Mouse (Mus musculus): ENCODE data around the gene Xrcc3.
A peak's percentile ranks its signal among the peaks of the same experiment; 100 is the strongest.

Gene Xrcc3

DNA sequence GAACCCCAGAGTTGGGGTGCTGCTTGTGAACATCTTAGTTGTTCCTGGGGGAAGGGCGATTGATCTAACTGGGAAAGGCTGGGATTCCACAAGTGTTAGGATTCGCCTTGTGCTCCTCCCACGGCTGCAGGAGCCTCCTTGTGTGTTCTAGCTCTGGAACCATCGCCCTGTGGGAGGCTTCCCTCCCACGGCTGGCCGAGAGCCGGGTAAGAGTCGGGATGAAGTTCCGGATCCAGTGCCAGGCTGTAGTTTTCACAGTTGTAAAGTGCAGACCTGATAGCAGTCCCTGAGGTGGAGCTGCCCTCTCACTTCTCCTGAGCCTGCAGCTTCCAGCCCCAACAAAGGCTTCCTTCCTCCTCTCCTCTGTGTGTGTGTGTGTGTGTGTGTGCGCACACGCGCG, 2.9 kb upstream of the Xrcc3 start:
- no peak for DNase-seq (ENCODE audit: low spot score in 2 of 2)

DNA sequence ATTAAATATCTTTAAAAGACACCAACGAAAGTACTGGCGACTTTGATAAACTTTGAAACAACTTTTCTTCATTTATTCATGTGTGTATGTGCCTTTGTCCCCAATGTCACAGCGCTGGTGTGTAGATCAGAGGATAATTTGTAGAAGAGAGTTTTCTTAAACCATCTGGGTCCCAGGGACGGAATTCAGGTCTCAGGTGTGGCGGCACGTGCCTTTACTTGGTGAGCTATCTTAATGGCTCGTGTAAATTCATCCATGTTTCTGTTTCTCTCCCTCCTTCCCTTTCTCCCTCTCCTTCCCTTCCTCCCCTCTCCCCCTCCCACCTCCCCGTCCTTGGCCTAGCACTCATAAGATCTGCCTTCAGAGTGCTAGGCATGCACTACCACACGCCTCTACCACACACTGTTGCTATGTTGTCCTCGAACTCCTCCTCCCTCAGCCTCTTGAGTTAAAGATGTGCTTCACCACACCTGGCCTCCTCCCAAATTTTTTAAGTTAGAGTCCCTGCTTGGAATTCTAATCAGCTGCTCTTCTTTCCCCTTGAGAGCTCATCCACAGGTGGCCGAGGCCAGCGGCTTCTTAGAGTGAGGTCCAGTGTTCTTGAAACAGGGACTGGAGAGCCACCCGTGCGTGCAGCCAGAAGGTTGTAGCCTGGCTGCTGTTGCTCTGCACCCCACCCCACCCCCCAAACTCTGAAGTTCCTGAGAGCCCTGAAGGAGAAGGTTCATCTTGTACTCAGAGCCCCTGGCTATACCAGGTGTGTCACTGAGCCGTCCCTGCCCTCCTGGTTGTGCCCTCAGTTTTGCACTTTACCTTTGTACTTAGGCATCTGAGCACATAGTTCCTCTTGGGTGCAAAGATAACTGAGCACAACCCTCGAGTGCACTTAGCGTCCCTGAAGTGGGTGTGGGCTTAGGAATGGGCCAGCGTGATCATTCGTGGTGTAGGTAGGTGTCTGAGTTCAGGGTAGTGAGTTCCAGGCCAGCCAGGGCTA, 1.4 kb upstream of the Xrcc3 start:
- no peak for DNase-seq (ENCODE audit: low spot score in 2 of 2)

DNA sequence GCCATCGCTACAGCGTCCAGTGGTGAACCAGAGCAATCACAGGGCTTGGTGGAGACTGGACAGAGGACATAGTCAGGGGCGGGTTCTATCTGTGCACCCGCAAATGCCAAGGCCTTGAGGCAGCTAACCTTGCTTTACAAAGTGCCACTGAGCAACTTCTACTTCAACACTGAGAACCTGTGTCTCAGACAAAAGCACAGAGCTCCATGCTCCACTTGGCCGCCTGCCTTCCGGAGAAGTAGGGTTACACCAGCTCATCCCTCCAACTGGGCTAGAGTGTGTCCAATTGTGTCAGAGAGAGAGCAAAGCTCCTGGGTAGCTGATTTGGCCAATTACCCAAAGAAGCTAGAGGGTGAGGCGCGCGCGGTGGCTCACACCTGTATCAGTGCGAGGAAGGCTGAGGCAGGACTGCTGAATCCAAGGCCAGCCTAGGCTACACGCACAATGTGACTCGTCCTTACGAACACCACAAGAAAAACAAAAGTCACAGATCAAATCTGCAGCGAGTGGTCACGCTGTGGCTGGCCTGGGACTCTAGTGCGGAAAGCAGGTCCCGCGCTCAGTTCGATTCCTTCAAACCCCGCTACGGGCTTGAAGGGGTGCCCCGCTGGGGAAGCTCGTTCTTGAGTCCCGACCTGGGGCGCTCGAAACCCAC, 435 bp downstream of the Xrcc3 start:
- no peak for DNase-seq (ENCODE audit: low spot score in 2 of 2)

DNA sequence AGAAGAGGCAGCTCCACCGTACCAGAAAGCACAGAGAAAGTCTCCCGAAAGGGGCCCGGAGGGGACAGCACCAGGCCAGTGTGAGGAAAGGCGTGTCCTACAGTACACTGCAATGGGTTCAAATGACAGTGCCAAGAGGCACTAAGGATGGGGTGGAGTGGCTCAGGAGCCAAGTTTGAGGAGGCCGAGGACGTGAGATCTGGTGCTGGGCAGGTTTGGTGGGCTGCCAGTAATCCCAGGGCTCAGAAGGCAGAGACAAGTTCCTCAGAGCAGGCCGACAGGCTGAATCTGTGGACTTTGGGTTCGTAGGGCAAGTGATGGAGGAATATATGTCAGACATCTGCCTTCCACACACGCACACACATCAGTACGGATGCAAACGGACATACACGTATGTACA, 1.1 kb downstream of the Xrcc3 start:
- DNase-seq (ENCODE audit: low spot score in 2 of 2): no peak

DNA sequence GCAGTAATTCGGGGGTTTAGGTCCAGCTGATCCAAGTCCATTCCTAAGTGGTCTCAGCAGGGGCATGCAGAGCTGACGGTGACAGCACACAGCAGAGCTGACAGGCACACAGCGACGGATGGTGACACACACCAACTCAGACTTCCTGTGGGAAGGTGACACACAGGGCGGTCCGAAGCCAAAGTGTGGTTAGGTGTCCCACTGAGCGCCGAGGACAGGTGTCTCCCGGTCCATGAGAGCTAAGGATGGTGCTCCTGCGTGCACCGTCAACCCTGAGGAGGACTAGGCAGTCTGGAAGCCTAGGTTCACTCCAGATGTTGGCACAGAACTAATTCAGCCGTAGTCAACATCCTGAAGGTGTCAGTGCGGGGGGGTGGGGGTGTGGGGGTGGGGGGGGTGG, 1.6 kb downstream of the Xrcc3 start:
- DNase-seq (ENCODE audit: low spot score in 2 of 2): no peak

DNA sequence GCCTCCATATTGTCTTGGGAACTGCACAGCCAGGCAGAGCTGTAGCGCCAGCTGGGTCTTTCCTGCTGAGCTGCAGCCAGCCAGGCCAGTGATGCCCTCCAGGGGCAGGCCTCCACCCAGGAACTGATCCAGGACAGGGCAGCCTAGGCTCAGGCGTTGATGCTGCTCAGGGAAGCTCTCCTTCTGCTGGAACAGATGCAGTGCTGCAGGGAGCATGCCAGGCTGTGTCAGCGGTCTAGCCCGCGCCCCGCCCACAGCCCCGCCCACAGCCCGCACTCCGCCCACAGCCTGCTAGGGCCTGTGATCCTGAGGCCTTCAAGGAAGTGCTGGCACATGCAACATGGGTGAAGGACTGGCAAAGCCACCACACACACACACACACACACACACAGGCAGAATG, 3.9 kb downstream of the Xrcc3 start:
- peak; percentile 44 to 82 for DNase-seq (ENCODE audit: low spot score in 2 of 2)

DNA sequence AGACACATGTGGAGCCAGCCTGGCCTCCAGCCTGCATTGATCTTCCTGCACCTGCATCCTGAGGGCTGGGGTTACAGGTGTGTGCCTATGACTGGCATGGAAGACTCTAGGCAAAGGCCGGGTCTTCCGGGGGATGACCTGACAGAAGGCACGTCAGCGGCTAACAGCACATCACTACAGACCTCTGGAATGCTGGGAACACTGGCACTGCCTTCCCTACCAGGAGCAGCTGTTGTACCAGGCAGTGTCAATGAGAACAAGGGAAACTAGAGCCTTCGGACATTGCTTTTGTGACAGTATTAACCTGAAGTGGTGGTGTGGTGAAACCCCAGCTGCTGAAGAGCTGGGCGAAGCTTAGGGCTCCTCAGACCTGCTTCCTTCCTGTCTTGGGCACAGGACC, 4.9 kb downstream of the Xrcc3 start:
- no peak for DNase-seq (ENCODE audit: low spot score in 2 of 2)

DNA sequence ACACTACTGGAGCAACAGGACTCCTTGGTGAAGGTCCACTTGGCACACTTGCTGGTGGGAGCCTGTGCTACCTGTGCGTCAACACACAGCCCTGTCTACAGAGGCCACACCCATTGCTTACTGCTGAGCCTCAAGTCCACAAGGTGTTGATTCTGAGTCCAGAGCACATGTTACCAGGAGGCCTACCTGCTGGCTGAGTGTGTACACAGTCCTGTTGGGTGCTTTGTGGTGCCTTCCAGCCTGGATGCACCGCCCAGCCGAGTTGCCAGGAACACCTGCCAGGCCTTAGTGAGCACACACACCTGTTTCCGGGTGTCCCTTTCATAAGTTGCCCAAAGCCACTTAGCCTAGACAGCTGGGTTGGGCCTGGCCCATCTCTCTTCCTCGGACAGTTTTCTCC, 10.1 kb downstream of the Xrcc3 start:
- no peak for DNase-seq (ENCODE audit: low spot score in 2 of 2)

DNA sequence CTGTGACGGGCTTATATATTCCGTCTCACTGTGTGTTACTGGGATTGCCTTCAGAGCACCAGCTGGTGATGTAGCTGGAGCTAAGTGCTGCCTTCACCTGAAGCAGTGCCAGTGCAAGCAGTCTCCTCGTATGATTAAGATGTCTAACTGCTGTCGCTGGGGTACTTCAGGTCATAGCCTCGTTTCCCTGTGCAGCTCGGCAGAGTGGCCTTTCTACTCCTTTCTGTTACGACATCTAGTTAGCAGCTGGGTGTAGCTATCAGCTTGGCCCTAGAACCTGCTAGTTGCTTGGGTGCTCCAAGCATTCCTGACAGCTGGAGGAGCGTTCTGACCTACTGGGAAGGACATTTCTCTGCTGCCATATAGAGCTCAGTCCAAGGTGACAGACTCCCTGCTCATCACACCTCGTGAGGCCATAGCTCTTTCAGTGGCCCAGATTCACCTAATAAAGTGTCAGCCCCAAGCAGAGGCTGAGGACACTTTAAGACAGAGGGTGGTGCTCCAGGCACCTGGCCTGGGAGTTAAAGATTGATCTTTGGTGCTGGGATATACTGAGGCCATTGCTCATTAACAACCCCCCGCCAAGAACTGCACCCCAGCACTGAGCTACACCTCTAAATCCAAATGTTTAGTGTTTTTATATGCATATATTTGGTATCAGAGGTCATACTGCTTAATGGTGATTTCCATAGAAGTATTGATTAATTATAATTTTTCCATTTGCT, 13.1 kb downstream of the Xrcc3 start:
- DNase-seq (ENCODE audit: low spot score in 2 of 2): no peak

DNA sequence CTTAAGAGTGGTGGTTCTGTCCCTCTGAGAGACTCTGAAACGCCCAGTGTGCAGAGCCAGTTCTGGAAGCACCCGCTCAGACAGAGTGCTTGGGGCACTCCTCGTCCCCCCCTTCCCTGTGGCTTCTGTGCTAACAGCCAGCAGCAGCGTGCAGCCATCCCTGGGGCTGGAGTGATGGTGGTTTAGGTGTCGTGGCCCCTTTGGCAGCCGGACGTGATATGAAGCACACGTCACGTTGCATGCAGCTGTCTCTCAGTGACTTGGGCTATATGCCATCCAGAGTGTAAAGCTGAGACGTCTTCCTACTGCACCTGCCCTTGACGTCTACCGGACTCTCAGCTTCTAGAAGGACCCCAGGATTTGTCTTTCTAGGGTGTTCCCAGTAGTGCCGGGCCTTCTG, 15.2 kb downstream of the Xrcc3 start:
- no peak for DNase-seq (ENCODE audit: low spot score in 2 of 2)

DNA sequence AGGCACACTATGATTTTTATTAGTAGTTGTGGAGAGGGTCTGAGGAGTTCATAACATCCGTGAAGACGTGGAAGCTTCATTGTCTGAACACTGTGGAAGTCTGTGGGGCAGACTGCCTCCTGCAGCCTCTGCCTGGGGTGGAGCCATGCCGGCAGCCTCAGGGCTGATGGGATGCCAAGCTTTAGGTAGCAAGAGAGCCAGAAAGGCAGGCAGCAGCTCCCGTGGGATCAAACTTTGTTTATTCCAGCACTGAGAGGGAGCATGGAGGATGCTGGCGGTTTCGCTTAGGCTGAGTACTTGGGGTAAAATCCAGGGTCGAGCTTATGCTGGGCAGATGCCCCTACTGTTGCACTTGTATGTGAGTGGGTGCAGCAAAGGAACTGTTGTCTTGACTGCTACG, 16.4 kb downstream of the Xrcc3 start:
- no peak for DNase-seq (ENCODE audit: low spot score in 2 of 2)

DNA sequence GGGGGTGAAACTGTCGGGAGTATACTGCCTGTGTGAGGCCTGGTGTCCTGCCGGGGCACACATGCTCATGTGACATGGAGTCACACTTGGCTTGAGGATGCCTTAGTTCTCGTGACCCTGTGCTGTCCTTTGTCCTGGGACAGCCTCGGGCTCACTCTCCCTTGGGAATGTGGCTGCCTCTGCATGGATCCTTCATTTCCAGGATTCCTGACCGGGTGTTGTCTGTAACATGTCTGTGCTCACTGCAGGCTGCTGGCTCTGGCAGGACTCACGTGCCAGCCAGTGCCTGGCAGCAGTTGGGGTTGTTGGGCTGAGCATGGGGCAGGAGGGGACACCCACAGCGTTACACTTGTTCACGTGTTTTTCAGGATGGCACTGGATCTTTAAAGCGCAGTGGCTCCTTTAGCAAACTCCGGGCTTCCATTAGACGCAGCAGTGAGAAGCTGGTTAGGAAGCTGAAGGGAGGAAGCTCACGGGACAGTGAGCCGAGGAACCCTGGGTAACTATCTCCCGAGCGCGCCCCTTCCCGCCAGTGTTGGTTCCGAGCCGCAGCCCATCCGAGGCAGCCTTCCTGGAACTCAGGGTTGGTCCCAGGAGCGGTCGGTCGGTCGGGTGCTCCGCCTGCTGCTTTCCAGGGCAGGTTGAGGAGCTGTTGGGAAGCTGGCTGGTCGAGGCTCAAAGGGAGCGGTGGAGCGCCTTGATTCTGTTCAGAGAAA, 18.3 kb downstream of the Xrcc3 start:
- DNase-seq (ENCODE audit: low spot score in 2 of 2): peak in 1 of 2 experiments; percentile 50

DNA sequence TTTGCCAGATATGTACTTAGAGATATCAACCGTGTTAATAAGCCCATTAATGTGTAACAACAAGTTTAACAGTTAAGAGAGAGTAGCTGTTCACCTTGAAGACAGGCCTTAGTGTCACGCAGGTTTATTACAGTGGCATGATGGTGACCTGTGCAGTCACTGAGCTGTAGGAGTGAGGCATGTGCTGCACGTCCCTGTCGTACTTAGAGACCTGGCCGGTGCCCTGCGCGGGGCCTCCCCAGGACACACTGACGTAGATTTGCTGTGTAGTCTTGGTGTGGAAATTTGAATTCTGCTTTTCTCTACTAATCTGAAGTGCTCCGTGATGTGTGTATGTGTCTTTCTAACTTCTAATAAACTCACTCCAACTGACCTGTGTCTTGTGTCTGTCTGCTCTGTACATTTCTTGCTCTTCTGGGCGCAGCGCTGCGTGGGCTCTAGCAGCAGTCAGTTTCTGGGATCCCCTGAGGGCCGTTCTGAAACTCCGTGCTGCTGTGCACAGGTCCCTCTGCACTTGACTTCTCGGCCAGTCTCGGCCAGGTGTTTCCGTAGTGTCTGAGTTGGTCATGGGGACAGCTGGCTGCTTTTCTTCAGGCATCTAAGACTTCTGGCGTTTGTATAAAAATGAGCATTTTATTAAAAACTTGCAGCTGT, 19.0 kb downstream of the Xrcc3 start:
- DNase-seq (ENCODE audit: low spot score in 2 of 2): no peak

DNA sequence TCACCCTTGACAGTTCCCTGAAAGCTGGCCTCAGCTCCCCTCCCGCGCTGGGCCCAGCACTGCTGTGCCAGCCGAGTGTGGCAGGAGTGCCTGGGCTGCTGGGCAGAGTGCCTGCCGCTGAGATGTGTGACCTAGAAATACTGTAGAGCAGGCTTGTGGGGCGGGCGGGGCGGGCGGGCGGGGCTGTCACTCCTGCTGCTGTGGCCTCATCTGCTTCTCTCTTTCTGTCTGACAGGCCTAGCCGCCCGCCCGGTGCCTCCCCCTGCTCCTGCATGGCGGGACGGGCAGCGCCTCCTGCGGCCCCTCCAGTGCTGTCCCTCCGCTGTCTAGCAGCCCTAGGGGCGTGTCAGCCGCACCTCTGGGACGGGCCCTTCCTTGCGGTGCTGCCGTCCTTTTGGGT, 19.6 kb downstream of the Xrcc3 start:
- DNase-seq (ENCODE audit: low spot score in 2 of 2): no peak

DNA sequence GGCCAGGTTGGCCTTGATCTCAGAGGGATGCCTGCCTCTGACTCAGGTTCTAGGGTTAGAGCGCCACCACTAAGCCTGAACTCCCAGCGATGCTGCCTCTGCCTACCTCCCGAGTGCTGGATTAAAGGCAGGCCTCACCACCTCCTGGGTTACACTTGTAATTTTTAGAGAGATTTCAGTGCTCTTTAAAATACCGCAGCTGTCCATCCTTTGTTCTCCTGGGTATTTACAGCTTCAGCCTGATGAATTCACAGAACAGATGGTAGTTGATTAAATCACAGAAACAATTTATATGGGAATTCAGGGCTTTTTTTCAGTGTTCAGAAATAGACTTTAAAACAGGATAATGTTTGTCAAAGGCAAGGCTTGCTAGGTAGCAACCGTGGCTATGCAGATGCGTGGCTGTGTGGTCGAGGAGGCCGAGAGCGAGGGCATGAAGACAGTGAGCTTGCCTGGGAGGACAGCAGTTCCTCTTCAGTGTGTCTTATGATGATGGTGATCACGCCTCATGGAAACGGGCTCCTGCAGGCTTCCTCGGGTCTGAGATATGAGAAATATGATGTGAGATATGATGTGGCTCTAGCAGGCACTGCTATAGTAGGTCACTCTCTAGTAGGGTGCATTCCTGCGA, 22.1 kb downstream of the Xrcc3 start:
- DNase-seq (ENCODE audit: low spot score in 2 of 2): no peak

DNA sequence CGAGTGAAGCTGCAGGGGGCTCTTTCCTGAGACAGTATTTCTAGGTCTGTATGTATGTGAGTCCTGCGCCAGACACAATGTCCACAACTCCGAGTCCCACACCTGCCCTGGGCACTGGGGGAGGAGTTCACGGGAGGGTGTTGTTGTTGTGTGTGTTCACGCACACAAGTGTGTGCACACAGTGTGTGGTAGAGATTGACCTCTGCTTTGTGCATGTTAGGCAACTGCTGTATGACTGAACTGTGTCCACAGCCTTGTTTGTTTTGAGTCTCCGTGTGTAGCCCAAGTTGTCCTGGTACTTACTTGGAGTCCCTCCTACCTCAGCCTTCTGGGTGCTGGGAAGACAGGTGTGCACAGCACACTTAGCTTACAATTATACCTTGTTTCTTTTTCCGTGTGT, 23.0 kb downstream of the Xrcc3 start:
- no peak for DNase-seq (ENCODE audit: low spot score in 2 of 2)

DNA sequence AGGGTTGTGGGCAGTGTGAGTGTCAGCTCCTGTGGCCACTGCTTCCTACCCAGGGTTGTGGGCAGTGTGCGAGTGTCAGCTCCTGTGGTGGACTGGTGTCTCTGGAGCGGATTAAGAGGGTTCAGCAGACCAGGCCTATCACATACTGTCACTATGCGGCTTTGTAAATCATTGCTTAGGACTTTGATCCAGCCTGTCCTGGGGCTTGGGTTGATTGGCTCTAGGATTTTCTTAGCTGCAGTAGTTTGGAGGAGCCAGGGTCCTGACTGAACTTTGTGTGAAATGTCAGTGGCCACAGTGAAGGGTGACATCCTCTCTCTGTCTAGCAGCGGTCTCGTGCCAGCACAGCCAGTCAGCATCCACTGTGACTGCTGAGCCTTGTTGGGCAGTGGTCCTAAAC, 23.6 kb downstream of the Xrcc3 start:
- DNase-seq (ENCODE audit: low spot score in 2 of 2): no peak

DNA sequence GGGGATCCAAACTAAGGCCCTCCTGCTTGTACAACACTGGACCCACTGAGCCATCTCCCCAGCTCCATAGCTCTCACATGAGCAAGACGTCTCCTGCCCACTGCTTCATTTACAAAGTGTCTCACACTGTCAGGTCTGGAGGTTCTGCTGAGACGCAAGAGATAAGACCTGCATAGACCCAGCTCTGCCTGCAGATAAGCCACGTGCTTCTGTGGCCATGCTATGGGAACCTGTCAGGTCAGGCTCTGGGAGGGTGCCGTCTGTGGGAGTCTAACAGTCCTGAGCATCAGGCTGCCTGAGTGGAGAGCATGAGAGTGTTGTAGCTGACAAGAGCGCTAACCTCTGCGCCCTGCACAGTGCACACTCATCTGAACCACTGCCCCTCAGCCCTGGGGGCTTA, 26.7 kb downstream of the Xrcc3 start:
- no peak for DNase-seq (ENCODE audit: low spot score in 2 of 2)

DNA sequence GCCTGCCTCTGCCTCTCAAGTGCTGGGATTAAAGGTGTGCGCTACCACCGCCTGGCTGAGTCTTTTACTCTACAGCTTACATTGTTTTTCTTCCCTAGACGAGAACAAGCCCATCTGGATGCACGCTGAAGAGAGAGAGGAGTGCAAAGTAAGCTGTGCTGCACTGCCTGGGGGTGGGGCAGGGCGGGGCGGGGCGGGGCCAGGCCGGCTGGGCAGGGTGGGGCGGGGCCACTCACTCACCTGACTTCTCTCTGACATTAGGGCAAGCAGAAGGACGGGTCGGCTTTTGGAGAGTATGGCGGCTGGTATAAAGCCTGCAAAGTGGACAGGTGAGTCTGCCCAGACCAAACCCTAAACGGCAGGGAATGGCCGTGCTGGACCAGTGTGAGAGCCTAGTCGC, 28.5 kb downstream of the Xrcc3 start:
- no peak for DNase-seq (ENCODE audit: low spot score in 2 of 2)

DNA sequence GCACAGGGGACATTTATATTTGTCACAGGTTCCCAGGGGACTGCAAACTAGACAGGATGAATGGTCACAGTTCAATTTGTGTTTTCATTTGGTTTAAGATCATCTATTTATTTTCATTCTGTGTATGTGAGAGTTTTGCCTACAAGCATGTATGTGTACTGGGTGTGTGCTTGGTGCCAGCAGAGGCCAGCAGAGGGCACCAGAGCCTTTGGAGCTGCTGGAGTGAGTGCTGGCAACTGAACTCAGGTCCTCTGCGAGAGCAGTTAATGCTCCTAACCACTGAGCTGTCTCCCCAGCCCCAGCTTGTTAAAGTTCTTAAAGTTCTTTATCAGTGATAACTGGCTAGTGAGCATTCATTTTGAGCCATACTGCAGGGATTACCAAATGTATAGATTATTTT, 34.1 kb downstream of the Xrcc3 start:
- DNase-seq (ENCODE audit: low spot score in 2 of 2): no peak

DNA sequence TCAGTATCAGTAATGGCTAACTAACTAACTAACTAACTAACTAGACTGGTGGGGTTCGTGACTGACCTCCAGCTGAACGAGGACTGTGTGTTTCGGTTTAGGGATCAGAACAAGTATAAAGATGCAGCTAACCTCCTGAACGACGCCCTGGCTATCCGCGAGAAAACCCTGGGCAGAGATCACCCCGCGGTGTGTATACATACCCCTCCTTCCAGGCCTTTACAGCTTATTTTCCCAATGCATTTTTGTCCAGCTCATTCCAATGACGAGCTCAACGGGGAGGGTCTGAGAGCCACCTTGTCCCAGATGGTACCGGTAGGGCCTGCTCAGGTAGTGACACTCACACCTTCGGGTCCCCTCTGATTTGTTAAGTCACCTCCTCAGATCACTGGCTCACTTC, 35.8 kb downstream of the Xrcc3 start:
- DNase-seq (ENCODE audit: low spot score in 2 of 2): no peak

Data from cerebellum, postnatal 4 days (tissue).